Mouse (Mus musculus) layer of hippocampus, adult 9-10 months (tissue): ENCODE results near the gene Cxxc4.
"Not testable (repeated sequence)": the region's sequence is repeated elsewhere in the genome, so short reads cannot be mapped to it uniquely, and the experiment has no call there.

ENCODE experiments used
- DNase-seq: peaks from one replicate; pipeline ENCODE4 v3.0.0; 2022; ENCODE audit warnings: low spot score

Gene Cxxc4

DNA sequence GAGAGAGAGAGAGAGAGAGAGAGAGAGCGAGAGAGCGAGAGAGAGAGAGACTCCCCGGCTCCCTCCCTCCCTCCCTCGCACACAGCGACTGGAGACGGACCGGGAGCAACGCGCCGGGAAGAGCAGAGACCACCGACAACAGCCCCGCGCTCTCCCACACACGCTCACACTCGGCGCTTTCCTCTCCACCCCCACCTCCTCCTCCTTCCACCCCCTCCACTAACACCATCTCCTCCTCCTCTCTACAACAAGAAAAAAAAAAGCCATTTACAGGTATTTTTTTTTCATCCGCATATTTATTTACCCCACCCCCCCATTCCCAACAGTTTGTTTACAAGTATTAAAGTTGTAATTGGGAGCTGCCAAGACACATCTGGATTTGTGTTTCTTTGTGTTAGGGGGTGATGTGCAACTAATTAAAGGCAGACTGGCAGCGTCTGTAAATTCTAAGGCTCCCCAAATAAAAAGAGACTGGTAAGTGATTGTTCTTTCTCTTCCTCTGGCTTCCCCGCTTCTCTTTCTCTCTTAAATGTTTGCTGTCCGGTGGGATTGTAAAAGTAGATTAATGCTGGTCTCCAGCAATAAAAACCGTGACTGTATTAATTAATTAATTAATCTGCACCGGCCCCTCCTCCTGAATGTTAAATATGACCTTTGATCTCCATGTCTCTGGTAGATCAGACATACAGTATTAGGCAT is at the start of gene Cxxc4:
Cxxc4 (plus strand) TSS at position 71 of the 699 bp plus-strand sequence.
- no peak for DNase-seq

DNA sequence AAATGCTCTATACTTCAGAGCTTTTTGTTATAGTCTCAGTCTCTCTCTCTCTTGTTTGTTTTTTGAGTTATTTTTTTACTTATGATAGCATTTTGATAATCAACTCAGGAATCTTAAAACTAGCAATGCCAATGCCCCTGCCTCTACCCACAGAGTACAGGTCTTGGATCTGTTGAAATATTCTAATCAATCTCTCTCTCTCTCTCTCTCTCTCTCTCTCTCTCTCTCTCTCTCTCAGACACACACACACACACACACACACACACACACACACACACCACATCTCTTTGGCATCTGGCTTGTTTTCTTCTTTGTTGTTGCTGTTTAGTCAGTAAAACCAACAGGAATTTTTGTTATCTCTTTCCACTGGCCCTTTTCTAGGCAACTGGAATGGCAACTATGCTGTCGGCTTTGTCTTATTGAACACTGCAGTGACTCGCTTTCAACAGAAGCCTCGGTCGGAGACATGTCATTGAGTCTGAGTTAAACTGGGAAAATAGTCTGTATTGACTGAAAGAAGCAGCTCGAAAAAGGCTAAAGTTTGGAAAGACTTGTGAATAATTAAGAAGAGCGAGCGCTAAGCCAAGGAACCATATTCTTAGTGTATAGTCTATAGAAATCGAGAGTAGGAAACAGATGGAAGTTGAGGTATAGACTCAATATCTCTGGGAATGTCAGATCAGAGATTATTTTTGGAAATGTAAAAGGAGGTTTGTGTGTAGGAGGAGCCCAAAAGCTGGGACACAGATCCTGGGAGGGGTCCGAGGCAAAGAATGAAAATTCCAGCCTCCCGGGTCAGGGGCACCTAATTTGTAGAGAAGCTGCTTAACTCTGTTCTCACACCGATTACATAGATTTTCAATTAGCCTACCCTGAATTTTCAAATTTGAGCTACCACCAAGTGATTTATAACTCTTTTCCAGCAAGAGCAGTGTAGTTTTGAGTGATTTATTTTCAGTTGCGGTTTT is 47.0 kb upstream of the Cxxc4 start:
- no peak for DNase-seq

DNA sequence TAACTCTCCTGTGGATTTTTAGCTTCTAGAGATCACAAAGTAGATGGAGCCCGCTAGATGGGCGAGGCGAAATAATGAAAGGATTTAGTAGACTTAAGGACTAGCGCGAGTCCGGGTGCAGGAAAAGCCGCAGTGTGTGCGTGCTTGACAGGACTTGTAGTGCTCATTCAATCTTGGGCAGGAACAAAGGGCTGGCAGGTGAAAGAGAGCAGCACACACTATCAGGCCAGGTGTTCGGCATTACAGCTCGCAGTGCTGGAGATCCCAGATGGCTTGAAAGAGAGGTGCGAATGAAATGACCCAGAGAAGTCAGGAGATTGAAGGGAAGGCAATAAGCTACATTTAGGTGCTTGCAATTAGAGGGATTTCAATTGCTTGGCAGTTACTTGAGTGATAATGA is 46.2 kb upstream of the Cxxc4 start:
- no peak for DNase-seq

DNA sequence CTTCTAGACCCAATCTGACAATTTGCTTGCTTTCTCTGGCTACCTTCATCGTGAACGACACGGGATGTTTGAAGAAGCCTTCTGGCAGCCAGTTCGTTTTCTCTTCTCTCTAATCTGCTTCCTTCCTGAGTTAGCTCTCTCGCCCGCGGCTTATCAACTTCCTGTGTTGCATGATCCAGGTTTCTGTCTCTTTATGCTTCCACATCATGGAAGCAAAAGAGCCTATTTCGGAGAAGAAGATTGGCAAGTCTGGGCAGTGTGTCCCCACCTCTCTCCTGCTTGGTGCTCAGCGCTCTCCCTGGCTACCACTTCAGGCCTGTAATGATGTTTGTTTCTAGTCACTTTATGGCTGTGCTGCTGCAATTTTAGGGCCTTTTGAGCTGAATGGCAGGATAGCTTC is 36.4 kb upstream of the Cxxc4 start:
- no peak for DNase-seq

DNA sequence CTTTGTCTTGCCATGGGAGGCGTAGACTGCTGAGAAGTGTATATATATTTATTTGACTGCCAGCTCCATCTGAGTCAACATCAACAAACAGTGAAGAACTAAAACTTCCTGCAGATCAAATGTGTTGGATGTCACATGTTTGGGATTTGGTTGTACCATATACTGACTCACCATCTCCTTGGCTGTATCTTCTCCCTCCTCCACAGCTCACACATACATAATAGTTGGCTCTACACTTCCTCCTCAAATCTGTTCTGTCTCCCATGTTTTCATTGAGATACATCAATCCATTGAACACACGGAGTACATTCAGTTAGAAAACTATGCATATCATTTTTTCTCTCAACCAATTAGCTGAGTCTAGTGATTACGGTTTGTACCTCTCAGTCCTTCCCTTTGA is 29.7 kb upstream of the Cxxc4 start:
- DNase-seq: no peak

DNA sequence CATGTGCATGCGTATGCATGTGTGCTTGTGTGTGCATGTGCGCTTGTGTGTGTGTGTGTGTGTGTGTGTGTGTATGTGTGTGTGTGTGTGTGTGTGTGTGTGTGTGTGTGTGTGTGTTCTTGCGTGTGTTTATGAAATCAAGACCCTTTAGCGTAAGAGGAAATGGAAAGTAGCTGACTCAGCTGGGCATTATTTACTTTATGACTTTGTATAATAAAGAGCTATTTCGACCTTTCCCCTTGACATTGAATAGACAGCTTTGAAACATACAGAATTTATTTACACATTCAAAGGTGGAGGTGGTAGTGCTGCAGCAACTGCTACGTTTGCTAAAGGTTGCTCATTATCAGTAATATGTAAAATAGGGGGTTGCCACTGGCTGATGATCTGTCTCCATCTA is 25.3 kb upstream of the Cxxc4 start:
- no peak for DNase-seq

DNA sequence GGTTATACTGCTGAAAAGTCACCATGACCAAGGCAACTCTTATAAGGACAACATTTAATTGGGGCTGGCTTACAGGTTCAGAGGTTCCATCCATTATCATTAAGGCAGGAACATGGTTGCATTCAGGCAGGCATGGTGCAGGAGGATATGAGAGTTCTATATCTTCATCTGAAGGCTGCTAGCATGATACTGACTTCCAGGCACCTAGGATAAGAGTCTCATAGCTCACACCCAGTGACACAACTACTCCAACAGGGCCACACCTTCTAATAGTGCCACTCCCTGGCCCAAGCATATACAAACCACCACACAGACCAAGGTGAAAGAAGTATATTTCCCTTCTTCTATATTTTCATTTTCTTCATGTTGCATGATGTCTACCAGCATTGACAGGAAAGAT is 16.4 kb upstream of the Cxxc4 start:
- DNase-seq: not testable (repeated sequence)

DNA sequence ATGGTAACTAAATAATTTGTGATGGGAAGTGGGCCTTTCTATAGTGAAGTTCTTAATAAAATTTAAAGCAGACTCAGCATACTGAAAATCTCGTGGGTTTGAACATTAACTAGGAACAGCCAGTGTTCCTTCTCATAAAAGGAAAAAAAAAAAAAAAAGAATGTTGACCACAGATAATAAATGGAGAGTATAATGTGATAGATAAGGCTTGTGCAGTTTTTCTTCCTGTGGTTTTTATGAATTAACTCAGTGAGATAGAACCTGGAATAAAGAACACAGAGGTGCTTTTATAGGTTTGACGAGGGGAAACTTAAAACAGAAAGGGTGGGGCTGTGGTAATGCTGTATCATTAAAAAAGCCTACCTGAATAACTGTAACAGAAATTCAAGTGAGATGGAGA is 15.3 kb upstream of the Cxxc4 start:
- DNase-seq: no peak

DNA sequence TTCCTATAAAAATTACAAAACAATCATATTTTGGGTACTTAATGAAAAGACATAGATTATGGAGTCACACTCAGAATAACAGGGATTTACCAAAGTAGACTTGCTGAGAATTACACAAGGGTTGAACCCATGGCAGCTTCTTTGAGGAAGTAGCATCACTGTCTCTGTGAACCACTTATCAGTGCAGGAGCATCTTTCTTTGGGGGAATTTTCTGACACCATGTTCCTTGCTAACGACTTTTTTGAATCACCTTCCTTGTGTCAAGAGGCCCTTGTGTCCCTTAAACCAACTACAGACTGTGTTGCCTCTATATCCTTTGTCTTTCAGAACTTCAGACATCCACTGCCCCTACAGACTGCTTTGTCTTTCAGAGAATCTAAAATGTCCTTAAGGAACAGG is 13.7 kb upstream of the Cxxc4 start:
- DNase-seq: no peak

DNA sequence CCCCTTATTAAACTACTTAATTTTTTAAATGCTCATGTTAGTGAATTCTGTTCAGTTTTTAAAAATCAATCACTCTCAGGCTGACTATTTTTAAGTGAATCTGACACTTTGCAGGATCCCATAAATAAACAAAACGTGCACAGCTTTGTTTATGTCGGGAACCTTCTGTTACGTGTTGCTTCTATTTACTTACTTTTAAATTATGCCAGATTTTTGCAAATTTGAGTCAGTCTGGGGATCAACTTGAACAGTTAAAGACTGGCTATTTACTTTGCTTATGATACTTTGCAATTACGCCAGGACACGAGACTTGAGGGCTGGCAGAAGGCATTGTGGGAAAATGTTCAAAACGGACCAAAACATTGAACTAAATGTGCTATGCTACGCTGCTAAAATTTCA is 12.3 kb upstream of the Cxxc4 start:
- DNase-seq: no peak

DNA sequence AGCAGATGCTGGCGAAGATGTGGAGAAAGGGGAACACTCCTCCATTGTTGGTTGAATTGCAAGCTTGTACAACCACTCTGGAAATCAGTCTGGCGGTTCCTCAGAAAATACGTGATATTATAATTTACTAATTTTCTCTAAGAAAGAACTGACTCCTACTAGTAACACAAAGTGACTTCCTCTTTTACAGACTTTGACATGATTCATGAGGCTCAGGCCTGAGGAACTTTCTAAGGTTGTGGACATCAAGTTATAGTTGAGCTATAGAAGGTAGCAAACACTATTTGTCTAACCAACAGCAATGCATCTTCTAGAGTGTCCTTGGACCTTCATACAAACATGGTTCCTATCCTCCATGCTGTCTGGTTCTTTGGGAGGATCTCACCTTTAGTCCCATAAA is 10.4 kb upstream of the Cxxc4 start:
- DNase-seq: no peak

DNA sequence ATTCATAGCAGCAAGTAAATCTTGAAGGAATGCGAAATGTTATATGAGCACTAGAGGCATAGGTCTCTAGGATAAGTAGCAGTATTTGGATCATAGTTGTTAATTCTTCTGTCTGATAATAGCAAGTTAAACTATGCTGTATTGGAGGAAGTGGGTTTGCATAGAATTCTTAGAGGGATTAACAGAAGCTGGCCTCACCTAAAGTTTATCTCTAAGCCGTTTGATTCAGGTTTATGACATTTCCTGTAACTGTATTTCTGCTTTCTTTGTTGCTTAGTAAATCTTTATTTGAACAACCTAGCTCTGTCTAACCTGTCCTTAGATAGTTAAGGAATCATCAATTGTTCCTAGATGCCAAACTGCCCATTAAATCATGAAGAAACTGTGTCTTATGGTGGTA is 3.5 kb upstream of the Cxxc4 start:
- no peak for DNase-seq

DNA sequence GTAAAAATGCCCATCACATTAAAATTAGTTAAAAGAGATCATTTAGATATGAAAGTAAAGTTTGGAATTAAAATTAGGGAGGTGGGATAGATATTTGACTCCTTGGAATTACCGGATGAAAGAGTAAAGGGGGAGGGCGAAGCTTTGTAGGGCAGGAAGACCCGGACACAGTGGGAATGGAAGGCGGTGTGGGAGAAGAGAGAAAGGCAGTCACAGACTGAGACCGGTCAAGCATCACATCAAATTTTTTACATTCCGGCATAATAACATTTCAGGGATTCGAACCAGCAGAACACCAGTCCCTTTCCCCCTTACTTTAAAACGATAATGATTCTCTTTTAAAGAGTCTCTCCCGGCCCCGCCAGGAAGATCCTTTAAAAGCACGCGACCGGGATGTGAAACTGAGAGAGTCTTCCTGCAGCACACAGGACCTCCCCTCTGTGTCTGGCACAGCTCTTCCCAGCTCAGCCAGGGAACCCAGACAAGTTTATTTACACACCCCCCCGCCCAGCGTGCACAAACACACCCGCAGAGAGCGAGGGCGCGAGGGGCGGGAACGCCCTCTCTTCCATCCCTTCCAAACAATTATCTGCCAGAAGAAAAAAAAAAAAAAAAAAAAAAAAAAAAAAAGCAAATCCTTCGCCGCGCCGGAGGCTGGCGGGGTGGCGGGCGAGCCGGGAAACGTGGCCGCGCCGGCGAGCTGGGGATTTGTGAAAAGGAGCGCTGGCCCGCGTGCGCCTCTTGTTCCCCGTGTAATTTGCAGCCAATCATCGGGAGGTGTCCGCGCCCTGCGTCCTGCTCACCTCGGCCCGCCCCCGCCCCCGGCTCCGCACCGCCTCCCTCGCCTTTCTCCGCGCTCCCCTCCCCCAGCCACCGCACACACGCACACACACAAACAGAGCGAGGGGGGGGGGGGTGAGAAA is 532 bp upstream of the Cxxc4 start:
- no peak for DNase-seq

DNA sequence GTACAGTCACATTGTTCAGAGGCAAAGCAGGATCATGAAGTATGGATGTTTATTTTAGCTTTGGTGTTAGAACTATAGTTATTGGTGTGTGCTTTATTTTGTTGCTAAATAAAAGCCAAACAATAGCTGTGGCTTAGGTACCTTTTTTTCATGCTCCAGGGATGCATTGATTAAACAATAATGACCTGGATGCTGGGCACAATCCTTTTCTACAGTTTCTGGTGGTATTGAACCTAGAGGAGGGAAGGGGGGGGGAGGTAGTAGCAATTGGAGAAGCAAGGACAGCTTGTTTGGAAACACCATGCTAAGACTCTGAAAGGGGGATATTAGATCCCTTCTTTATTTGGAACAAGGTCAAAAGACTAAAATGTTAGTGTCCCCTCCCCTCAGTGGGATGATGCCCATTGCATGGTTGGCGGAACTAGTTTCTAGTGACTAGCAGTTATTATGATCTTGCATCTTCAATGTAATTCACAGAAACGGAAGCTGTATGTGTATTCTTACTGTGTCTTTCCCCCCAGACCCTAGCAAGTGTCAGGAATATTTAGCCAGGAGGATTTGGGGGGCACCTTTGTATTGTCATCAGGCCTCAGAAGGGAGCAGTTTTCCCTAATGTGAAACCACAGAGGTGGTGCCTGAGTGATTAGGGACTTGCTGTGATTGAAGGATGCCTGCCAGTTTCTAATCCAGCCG is 975 bp downstream of the Cxxc4 start:
- no peak for DNase-seq

DNA sequence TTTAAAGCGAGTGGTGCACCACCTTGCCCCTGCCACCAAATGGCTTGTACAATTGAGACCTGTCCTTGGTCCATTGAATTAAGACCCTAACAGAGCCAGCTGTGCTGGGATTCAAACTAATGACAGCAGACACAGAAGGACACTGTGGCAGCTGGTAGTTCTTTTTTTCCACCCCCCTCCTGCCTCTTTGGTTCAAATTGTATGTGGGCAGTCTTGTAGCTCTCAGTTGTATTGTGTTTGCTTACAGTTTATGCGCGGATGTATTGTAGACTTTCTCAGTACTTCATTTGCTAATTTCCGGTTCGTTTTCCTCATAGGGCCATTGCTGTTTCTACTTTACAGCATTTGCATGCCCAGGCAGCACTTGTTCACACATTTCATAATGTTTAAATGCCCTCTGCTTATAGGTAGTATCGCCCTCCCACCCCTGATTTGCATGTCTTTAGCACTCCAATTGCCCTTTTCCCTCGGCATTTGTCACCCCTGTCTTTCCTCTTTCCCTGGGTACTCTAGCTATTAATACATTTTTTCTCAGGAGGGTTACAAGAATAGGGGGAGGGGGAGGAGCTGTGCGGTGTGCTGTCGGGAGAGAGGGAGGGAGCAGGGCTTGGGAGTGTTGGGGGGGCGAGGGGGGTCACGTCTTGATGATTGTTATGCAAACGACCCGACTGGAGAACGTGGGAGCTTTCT is 2.5 kb downstream of the Cxxc4 start:
- no peak for DNase-seq

DNA sequence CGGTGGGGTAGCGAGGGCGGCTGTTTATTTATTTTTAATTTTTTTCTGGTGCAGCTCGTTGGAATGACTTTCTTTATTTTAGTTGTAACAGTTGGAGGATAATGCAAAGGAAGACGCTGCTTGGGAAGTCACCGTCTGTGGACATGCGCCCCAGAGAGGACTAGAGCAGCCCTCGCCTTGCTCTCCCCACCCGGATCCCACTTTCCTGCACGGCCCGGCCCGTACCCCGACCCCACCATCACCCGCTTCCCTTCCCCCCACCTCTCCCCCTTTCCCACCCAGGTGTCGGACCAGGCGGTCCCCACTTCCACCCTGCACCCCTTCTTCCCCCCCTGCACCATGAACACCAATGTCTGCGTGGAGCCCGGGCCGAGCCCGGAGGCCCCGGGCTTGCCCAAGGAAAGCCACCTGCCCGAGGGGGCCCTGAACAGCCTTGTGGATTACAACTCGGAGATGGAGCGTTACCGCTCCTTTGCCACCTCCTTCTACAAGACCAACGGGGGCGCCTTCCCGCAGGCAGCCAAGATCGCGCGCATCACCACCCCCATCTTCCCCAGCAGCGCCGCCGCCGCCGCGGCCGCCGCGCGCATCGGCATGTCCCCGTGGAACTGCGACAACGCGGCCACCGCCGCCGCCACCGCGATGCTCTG is 3.2 kb downstream of the Cxxc4 start:
- DNase-seq: no peak

DNA sequence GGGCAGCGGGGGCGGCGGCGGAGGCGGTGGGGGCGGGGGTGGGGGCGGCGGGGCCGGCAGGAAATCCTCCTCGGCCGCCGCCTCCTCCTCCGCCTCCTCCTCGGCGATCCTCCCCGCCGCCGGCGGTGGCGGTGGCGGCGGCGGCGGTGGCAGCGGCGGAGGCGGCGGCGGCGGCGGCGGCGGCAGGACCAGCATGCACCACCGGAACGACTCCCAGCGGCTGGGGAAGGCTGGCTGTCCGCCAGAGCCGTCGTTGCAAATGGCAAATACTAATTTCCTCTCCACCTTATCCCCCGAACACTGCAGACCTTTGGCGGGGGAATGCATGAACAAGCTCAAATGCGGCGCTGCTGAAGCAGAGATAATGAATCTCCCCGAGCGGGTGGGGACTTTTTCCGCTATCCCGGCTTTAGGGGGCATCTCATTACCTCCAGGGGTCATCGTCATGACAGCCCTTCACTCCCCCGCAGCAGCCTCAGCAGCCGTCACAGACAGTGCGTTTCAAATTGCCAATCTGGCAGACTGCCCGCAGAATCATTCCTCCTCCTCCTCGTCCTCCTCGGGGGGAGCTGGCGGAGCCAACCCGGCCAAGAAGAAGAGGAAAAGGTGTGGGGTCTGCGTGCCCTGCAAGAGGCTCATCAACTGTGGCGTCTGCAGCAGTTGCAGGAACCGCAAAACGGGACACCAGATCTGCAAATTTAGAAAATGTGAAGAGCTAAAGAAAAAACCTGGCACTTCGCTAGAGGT is 3.9 kb downstream of the Cxxc4 start:
- DNase-seq: no peak

DNA sequence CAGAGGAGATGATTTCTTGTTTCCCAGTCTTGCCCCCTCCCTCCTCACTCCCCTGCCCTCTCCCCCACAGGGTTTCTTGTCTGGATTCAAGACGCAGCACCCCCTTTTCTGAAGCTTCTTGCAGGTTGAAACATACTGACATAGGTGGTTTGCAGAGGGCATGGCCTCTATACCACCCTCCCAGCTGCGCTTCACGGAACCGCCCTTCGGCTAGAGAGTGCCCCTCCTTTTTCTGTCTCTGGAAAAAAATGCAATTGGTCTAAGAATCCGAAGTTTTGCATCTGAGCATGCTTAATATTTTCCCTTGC is 4.4 kb downstream of the Cxxc4 start:
- no peak for DNase-seq

DNA sequence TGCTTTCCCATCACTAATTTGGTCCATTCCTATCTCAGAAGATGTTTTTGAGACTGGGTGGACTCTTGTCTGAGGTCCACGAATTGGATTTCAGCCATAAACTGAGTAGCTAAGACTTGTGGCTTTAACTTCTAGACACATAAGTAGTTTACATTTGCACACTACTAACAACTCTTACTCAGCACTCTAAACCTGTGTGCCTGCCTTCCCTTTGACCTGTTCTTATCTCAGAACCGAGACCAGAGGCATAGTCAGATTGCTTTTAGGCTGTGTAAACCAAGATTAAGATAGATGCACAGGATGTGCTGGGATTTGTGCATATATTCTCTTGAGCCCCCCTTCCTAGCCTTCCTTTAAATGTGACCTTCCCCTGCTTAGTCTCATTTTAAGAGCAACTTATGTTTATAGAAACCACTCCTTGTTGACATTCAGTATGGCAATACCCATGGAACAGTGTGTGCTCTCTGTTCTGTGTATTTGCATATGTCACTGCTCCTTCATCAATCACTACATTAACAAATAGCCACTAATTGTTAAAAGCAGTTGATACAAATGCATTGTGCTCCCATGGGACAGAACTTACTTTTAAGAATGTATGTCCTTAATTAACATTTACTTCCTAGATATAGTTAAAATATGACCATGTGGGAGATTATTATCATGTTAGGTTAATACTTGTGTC is 7.0 kb downstream of the Cxxc4 start:
- DNase-seq: no peak

DNA sequence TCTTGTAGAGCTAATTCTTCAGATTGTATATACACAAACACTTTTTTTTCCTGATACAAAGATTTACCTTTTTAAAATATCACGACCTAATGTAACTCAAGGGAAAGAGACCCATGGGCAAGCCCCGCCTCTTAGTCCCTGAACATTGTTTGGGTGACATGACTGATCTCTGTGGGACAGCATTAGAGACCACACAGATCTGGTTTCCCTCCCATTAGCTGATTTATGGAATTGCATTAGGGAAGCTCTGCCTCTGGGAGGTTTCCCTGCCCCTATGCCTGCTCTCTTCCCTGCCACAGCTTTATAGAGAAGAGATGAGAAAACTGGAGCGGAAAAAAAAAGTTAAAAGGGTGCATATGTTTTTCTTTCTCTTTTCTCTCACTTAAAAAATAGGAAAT is 7.6 kb downstream of the Cxxc4 start:
- no peak for DNase-seq
